Mouse (Mus musculus) mature B cell (primary cell): ENCODE results near the gene Gcn1l1.
"Not testable (repeated sequence)": the region's sequence is repeated elsewhere in the genome, so short reads cannot be mapped to it uniquely, and the experiment has no call there.

ENCODE experiments used
- in situ Hi-C: fragments of 300-500 bp; cut with MboI; formaldehyde crosslinking; loops from 2 replicates; pipeline ENCODE4 v1.14.3; 2019

The Gcn1l1 gene

GRCm38 (mm10) chr5:115559237-115560101, 5.6 kb upstream of the Gcn1l1 start, which contains the start of gene Rplp0:
Gene Rplp0, plus strand, starts transcription at chr5:115559467.
- in situ Hi-C loops: no loop called here

DNA sequence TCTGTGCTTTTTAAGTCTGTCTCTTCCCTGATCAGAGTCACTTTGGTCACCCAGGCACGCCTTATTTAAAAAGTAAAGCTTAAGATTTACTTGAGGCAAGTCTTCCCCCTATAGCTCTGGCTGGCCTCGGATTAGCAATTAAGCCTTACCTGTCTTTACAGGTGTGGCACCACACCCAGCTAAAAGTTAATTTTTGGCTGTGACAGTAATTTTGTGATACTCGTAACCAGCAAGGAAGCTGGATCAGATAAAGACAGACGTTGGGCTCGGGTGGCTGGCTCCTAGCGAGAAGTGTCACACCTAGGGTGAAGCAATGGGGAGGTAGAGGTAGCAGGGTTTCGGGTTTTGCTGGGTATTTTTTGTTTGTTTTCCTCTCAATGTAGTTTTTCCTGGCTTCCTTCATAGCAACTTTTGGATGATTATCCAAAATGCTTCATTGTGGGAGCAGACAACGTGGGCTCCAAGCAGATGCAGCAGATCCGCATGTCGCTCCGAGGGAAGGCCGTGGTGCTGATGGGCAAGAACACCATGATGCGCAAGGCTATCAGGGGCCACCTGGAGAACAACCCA, 4.6 kb upstream of the Gcn1l1 start:
- in situ Hi-C loops: no loop called here

GRCm38 (mm10) chr5:115563771-115564585, 1.1 kb upstream of the Gcn1l1 start:
- in situ Hi-C loops: no loop called here

DNA sequence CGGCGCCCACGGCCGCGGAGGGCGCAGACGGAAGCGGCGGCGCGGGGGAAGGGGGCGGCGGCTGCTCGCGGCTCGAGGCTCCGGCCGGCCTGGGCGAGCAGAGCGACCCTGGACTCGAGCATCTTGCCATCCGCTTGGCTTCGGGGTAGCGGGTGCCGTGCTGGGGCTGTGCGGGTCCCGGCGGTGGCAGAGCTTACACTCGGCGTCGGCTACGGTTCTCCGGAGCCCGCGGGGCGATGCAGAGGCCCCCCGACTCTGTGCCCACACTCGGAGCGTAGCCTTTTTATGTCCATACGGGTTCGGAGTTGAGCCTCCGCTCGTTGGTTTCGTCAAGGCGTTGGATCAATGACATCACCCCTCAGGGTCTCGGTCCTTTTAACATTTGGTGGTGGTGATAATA, 349 bp downstream of the Gcn1l1 start:
- in situ Hi-C loops: no loop called here

- in situ Hi-C loops: no loop called here
These were observed 3.6 kb downstream of the Gcn1l1 start for GRCm38 (mm10) chr5:115568681-115569080.

DNA sequence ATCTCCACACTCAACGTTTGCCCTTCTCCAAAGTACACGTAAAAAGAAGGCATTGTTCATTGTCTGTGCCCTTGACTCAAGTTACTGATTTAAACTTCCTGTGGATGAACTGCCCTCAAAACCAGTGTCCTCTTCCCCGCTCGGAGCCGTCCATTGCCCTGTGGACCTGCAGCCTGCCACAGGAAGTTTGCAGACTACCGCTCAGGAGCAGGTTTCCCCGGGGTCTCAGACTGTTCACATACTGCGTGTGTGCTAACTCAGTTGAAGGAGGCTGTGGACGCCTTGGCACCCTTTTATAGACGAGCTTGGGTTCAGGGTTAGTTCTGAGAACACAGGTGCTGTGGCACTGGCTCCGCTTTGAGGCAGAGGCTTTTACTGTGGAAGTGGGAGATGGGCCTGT, 4.3 kb downstream of the Gcn1l1 start:
- in situ Hi-C loops: no loop called here

GRCm38 (mm10) chr5:115569721-115570120, 4.7 kb downstream of the Gcn1l1 start:
- in situ Hi-C loops: no loop called here

DNA sequence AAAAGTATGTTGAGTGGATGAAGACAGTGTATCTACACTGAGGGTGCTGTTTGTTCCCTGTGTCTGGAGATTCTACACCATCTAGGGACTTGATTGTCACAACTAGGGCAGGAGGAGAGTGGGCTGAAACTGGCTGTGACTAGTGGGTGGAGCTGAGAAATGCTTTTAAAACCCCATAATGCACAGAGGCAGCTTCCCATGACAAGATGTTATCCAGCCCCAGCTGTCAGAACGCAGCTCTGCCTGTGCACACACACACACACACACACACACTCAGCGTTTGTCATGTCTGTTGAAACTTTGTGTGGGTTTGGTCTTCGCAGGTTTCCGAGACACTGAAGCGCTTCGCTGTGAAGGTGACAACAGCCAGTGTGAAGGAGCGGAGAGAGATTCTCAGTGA, 6.0 kb downstream of the Gcn1l1 start:
- in situ Hi-C loops: no loop called here

GRCm38 (mm10) chr5:115572679-115573535, 7.9 kb downstream of the Gcn1l1 start:
- in situ Hi-C loops: no loop called here

DNA sequence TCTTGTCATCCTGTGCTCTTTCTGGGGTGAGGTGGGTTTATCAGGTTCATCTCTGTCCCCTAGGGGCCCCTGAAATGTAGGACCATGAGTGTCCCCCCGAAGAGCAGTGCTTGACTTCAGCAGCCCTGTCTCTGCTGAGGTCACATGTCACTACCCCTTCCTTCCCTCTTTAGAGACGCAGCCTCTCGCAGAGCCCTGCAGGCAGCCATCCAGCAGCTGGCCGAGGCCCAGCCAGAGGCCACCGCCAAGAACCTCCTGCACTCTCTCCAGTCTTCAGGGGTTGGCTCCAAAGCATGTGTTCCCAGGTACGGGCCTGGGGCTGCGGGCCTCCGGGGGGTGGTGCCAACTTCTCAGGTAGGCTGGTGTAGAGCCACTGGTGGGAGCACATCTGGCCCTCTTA, 9.9 kb downstream of the Gcn1l1 start:
- in situ Hi-C loops: no loop called here

GRCm38 (mm10) chr5:115577686-115578085, 12.6 kb downstream of the Gcn1l1 start:
- in situ Hi-C loops: not testable (repeated sequence)

DNA sequence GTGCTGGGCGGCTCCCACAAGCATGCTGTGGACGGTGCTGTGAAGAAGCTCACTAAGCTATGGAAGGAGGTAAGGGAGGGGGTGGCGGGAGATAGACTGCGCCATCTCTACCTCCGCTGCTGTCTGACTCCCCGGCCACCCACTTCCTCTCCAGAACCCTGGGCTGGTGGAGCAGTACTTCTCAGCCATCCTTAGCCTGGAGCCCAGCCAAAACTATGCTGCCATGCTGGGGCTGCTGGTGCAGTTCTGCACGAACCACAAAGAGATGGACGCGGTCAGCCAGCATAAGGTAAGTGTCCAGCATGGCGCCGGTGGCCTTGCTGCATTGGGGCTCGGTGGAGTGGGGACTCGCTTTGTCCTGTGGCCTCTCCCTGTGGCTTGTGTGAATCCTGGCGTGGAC, 13.9 kb downstream of the Gcn1l1 start:
- in situ Hi-C loops: no loop called here

DNA sequence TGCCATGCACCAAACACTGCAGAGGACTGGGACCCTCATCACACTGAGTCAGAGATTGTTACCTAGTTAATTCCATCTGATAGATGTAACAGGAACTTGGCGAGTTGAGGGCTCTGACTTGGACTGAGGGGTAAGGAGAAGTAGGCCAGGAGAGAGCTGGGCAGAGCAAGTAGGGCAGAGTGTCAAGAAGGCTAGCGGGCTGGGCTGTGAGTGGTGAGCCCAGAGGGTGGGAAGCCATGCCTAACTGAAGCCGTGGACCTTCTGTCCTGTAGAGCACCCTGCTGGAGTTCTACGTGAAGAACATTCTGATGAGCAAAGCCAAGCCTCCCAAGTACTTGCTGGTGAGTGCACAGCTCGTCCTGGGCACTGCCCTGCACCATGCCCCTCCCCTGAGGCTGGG, 14.3 kb downstream of the Gcn1l1 start:
- in situ Hi-C loops: no loop called here

- in situ Hi-C loops: no loop called here
These were observed 15.4 kb downstream of the Gcn1l1 start for GRCm38 (mm10) chr5:115580229-115581001.

- in situ Hi-C loops: no loop called here
These were observed 16.6 kb downstream of the Gcn1l1 start for GRCm38 (mm10) chr5:115581662-115582061.

GRCm38 (mm10) chr5:115585616-115586015, 20.6 kb downstream of the Gcn1l1 start:
- in situ Hi-C loops: no loop called here

DNA sequence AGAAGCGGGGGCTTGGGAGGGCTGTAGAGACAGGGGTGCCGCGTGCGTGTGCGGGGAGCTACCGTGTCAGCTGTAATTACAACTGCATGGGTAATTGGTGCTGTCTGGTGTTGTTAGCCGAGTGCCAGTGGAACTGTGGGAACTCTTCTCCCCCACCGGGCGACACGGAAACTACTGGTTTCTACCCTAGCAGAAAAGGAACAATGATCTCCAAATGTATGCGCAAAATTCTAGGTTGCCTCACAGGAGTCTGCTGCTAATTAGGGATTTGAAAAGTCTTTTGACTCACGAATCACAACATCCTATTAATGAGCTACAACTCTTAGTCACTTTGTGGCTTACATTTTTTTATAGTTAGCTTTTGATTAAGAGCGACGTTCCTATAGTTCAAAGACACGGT, 21.1 kb downstream of the Gcn1l1 start:
- in situ Hi-C loops: no loop called here

GRCm38 (mm10) chr5:115586780-115587179, 21.7 kb downstream of the Gcn1l1 start:
- in situ Hi-C loops: no loop called here

- in situ Hi-C loops: no loop called here
These were observed 26.0 kb downstream of the Gcn1l1 start for GRCm38 (mm10) chr5:115591028-115591427.

GRCm38 (mm10) chr5:115591506-115591905, 26.5 kb downstream of the Gcn1l1 start:
- in situ Hi-C loops: no loop called here

DNA sequence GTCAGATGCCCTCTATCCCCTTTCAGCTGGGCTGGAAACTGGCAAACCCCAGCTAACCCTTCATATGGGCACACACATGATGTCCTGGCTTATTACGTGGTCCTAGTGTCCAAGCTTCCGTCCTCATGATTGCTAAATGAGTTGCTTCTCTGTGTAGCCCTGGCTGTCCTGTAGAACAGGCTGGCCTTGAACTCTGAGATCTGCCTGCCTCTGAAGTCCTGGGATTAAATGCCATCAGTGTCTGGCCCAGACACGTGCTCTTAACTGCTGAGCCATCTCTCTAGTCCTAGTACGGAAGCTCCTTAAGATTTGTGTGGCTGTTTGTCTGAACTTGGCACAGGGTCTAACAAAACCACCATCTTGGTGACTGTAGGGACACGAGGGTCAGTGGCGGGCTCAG, 38.5 kb downstream of the Gcn1l1 start:
- in situ Hi-C loops: no loop called here
